Mouse (Mus musculus) kidney, postnatal 4 days (tissue): ENCODE measurements around the gene Ppp2r3d.

Experiments used
- DNase-seq, 2 experiments: peaks; one replicate each; pipeline ENCODE4 v3.0.0; 2021; ENCODE audit warnings: mixed read lengths in 2 of 2

Gene Ppp2r3d

GRCm38 (mm10) chr9:124411553-124411952 lies 65.1 kb downstream of the Ppp2r3d start:
- DNase-seq, result no peak

GRCm38 (mm10) chr9:124408564-124408963 lies 68.1 kb downstream of the Ppp2r3d start:
- DNase-seq, result no peak
